Mouse (Mus musculus) heart, adult 11 months (tissue): ENCODE measurements around the gene Olfr1362.
A peak's percentile ranks its signal among the peaks of the same experiment; 100 is the strongest.

Experiments used
- DNase-seq: peaks from one replicate; pipeline ENCODE4 v3.0.0; 2022

Gene Olfr1362

DNA sequence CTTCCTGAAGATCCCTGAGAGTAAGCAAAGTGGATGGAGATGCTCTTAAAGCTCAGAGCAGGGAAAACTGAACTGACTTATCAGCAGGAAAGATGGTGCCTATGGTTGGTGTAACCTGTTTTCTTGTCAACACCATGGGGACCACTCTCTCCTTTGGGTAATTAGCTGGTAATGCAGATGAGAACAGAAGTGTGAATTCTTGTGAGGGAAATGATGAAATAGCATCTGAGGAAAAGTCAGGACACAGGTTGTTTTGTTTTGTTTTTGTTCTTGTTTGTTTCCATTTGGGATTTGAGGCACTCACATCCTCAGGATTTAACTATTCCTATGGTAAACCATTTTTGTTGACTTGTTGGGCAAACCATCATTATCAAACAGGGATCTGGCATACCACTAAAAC, at the start of gene Olfr1362:
TSS of gene Olfr1362 (minus strand) at position 101 of the 400 bp plus-strand sequence.
- peak; percentile 11 for DNase-seq

DNA sequence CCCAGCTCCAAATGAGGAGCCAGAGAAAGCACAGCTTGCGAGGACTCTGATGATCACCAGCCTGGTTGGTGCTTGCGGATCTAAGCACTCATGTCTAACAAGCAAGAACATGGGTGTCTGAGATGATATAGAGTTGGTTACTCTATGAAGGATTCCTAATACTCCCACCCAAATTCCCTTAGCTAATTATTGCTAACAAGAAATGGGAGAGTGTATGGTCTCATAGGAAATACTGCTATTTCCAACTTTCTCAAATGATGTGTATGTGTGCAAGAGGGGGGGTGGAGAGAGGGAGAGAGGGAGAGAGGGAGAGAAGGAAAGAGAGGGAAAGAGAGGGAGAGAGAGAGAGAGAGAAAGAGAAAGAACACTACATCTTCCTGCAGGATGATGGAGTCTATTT, 49.5 kb upstream of the Olfr1362 start, which contains the start of gene Olfr1361:
TSS of gene Olfr1361 (minus strand) at position 101 of the 400 bp plus-strand sequence.
- DNase-seq: no peak

DNA sequence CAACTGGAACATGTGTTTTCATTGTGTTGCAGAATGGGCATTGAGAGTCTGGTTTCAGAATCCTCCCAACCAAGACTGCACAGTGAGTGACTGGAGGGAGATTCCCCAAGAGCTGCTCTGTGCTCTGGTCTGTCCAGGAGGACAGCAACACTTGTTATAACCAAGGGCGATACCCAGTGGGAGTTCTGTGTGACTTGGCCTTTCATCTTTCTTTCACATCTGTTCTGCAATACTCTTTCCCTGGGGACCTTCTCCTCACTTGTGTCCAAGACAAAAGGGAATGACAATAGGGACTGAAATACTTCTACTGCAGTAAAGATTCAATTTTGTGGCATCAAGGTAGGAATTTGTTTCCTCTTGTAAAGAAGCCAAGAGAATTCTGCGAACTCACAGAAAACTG, 28.6 kb upstream of the Olfr1362 start, which contains the start of gene Olfr11:
TSS of gene Olfr11 (minus strand) at position 101 of the 400 bp plus-strand sequence.
- DNase-seq: no peak

DNA sequence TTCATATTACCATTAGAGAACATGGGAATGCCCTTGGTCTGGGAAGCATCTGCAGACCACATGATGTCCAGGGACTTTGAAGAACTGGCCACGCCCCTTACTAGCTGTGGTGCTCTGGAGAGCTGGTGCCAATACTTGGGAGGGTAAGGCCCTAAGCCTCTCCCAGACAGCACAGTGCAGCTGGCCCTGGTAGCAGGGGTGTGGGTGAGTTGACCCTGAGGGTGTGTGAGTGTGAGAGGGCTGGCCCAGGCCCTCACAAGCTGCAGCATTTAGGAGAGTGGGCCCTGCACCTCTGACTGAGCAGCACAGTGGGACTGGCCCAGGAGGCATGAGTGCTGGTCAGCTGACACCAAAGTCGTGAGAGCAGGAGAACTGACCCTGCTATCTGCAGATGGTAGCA, 22.2 kb downstream of the Olfr1362 start:
- peak; percentile 8 for DNase-seq

DNA sequence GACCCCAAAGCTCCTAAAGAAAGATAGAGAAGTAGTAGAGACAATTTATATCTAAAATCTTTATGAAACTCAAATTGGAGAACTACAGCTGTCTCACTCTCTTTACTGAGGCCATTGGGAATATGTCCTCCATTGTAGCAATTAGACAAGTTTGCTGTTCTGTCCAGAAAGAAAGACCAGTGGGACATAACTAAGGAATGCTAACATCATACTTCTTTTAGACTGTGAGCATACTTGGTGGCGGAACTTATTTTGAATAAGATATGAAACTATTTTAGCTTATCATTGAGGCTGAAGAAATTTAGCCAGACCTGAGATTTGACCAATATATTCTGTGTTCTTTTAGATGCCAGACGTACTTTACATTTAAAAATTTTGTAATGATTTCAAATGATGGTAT, 32.2 kb downstream of the Olfr1362 start, which contains the start of gene Olfr1364:
TSS of gene Olfr1364 (minus strand) at position 101 of the 400 bp plus-strand sequence.
- no peak for DNase-seq
